Mouse (Mus musculus) midbrain, embryonic 11.5 days (tissue): ENCODE measurements at regions not wholly inside any gene's neighbourhood (a gene's known extent, or its start where the extent isn't known, plus 50 kb on each side); places are given as distances from the start of the nearest gene placed in this dataset.

Source experiments
- ATAC-seq: fragments of 200-750 bp; cut with Nextera tagmentation; 2 replicates; pipeline ENCODE4 v1.8.0; 2017; ENCODE audit warnings: moderate TSS enrichment, moderate library complexity; ENCODE audit not compliant: low FRiP score
- DNase-seq: peaks from one replicate; pipeline ENCODE4 v3.0.0; 2015; ENCODE audit warnings: low spot score; ENCODE audit errors: missing footprints
- H3K27ac ChIP-seq: fragments of 300-500 bp; sonication (generic); 2 replicates; pipeline ENCODE4 v1.5.1; 2014; ENCODE audit warnings: low read depth, low read length
- H3K27me3 ChIP-seq: fragments of 300-500 bp; sonication (generic); 2 replicates; pipeline ENCODE4 v1.6.1; 2014; ENCODE audit warnings: mild to moderate bottlenecking, low read length, moderate library complexity, mixed read lengths; ENCODE audit not compliant: control insufficient read depth, insufficient read depth
- H3K36me3 ChIP-seq: fragments of 300-500 bp; sonication (generic); 2 replicates; pipeline ENCODE4 v1.6.1; 2014; ENCODE audit warnings: mild to moderate bottlenecking, low read length, moderate library complexity, mixed read lengths; ENCODE audit not compliant: control insufficient read depth, insufficient read depth
- H3K4me1 ChIP-seq: fragments of 300-500 bp; sonication (generic); 2 replicates; pipeline ENCODE4 v1.6.1; 2014; ENCODE audit warnings: low read length; ENCODE audit not compliant: control insufficient read depth, insufficient read depth
- H3K4me2 ChIP-seq: fragments of 300-500 bp; sonication (generic); 2 replicates; pipeline ENCODE4 v1.6.1; 2014; ENCODE audit warnings: mild to moderate bottlenecking, moderate library complexity
- H3K4me3 ChIP-seq: fragments of 300-500 bp; sonication (generic); 2 replicates; pipeline ENCODE4 v1.5.1; 2014; ENCODE audit warnings: low read depth, low read length
- H3K9ac ChIP-seq: fragments of 300-500 bp; sonication (generic); 2 replicates; pipeline ENCODE4 v1.6.1; 2014; ENCODE audit warnings: low read length
- H3K9me3 ChIP-seq: fragments of 300-500 bp; sonication (generic); 2 replicates; pipeline ENCODE4 v1.6.1; 2016; ENCODE audit warnings: low read length; ENCODE audit not compliant: control insufficient read depth
- WGBS: fragments of 180-500 bp; shearing (Covaris S2); extraction: QIAGEN DNeasy Blood & Tissue Kit; methylation state at CpG from one replicate; pipeline ENCODE4 v1.1.7; 2014; 5-methylcytosine and 5-hydroxymethylcytosine counted together

DNA sequence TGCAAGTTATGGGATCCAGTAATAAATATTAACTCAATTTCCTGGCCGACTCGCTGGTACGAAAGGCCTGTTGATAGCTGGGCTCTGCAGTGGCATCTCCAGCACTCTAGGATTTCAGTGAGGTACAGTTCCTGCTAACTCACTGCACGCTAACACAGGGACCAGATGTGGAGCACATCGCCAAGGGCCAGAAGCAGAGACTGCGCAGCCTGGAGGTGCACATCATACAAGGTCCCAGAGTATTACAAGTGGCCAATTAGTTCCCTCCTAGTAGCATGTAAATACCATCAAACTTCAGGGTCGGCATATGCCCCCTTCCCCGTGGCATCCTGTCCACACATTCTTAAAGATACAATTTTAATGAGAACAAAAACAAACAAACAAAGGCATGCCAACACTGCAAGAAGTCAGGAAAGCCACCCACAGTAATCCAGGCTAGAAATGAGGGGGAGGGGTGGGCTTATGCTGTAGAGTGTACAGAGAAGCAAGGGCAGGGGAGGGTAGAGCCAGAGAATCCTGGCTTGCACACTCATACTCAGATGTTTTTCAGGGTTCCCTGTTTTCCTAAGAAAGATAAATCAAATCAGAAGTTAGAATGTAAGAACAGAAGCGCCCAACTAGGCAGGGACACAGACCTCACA lies 419.9 kb upstream of the Mctp2 start:
- H3K27me3 ChIP-seq, result no peaks in the 10 kb centered on the region
- DNase-seq (peak; percentile 80), ATAC-seq (no peak)
- no peak overlapping the region for H3K9ac ChIP-seq
- no peak overlapping the region for H3K27ac ChIP-seq
- H3K4me1 ChIP-seq, result no peaks in the 10 kb centered on the region
- 81% methylated on average over 9 of the region's 9 CpGs for WGBS
- no peaks in the 10 kb centered on the region for H3K9me3 ChIP-seq
- H3K4me2 ChIP-seq, result no peak overlapping the region
- no peaks in the 10 kb centered on the region for H3K36me3 ChIP-seq
- H3K4me3 ChIP-seq, result no peak overlapping the region

DNA sequence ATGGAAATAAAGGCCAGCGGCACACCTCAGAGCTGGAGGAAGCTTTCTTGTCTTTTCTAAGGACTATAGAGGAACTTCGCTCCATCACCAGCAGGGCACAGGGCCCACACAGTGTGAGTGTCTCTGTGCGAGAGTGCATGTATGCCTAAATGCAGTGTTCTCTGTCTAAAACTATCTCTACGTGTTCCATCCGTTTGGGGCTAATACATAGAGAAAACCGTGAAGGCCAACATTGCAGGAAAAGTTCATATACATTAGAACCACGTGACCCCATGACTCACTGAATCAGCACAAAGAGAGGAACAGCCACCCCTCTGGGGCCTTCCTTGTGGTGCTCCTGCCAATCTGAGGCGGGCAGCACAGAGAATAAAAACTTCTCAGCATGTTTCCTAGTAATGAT lies 431.4 kb upstream of the Mctp2 start:
- peak; percentile 93 for DNase-seq
- Histone ChIP-seq H3K4me1 (peaks cover 10% of the 10 kb centered on the region), H3K9me3 (no peaks in the 10 kb centered on the region), H3K9ac (no peak overlapping the region), H3K4me2 (no peak overlapping the region), H3K27me3 (peaks cover 3% of the 10 kb centered on the region; the same call in 1 of the 2 replicates), H3K36me3 (no peaks in the 10 kb centered on the region), H3K27ac (peak overlapping the region; percentile 40; the same call in 1 of the 2 replicates), H3K4me3 (no peak overlapping the region)
- ATAC-seq, result peak; percentile 91
- 54% methylated on average over 8 of the region's 8 CpGs for WGBS

DNA sequence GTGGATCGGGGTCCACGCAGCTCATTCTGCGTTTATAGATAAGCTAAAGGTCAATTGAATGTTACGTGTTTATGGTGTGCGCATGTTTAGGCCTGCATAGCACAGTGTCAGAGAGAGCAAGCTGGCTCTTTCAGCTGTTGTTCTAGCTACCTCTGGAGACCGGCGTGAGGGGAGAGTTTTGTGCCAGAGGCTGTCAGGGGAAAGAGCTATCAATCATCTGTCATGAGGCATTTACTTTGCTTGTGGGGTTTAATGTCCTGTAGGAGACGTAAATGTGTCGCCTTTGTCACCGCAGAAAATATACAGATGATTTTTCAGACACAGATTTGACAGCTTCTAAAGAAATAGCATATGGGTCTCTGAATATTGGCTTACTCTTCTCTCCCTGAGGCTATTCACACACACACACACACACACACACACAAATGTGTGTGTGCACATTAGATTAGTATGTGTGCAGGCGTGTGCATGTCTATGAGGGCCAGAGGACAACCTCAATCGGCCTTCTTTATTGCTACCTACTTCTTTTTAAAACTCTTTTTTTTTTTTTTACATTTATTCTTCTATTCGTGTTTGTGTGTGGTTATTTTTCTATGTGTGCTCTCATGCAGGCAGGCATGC lies 432.0 kb upstream of the Mctp2 start:
- Histone ChIP-seq H3K27me3 (peaks cover 3% of the 10 kb centered on the region; the same call in 1 of the 2 replicates), H3K9ac (no peak overlapping the region), H3K4me1 (peaks cover 10% of the 10 kb centered on the region), H3K36me3 (no peaks in the 10 kb centered on the region), H3K9me3 (no peaks in the 10 kb centered on the region), H3K4me2 (no peak overlapping the region), H3K4me3 (no peak overlapping the region), H3K27ac (peak overlapping the region; percentile 40; the same call in 1 of the 2 replicates)
- 61% methylated on average over 13 of the region's 13 CpGs for WGBS
- peak; percentile 75 for ATAC-seq
- no peak for DNase-seq

DNA sequence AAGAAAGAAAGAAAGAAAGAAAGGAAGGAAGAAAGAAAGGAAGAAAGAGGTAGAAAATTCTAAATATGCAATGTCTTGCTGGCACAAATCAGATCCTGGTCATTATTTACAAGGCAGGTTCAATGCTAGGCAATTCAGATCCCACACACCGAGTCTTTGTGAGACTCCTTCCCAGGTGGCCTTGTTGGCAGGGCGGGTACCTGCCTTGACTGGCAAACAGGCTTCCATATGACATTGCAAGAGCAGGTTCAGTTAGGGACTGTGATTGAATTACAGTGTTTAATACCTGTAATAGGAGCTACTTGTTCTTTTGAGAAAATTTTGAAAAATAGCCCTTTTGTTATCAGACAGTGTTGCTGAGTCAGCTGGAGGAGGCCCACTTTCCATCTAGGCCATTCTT lies 436.0 kb upstream of the Mctp2 start:
- Histone ChIP-seq H3K27ac (no peak overlapping the region), H3K27me3 (peaks cover 3% of the 10 kb centered on the region; the same call in 1 of the 2 replicates), H3K4me1 (peaks cover 10% of the 10 kb centered on the region), H3K4me3 (no peak overlapping the region), H3K4me2 (no peak overlapping the region), H3K9me3 (no peaks in the 10 kb centered on the region), H3K9ac (no peak overlapping the region), H3K36me3 (no peaks in the 10 kb centered on the region)
- DNase-seq (no peak), ATAC-seq (no peak)
- 88% methylated on average over 2 of the region's 2 CpGs for WGBS

DNA sequence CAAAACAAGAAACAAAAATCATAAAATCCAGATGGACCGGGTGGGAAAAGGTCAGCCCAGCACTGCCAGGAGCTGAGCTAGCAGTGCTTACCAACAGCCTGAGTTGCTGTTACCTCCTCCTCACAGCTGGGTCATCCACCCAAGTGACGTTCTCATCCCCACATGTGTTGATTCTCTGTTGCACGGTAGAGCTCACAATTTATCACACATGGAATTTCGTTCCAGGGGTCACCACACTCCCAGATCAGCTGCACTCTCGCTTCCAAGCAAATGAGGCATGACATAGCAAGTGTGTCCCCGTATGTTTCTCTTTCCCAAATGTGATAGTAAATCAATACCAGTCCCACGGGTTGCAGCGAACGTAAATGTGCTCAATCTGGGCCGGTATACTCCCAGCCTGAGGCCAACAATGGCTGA lies 445.1 kb upstream of the Mctp2 start:
- DNase-seq (no peak), ATAC-seq (no peak)
- no peak overlapping the region for H3K4me3 ChIP-seq
- H3K9me3 ChIP-seq, result no peaks in the 10 kb centered on the region
- WGBS, result 62% methylated on average over 10 of the region's 10 CpGs
- no peak overlapping the region for H3K27ac ChIP-seq
- H3K36me3 ChIP-seq, result no peaks in the 10 kb centered on the region
- H3K4me1 ChIP-seq, result peaks cover 7% of the 10 kb centered on the region
- H3K9ac ChIP-seq, result no peak overlapping the region
- H3K4me2 ChIP-seq, result no peak overlapping the region
- H3K27me3 ChIP-seq, result no peaks in the 10 kb centered on the region

DNA sequence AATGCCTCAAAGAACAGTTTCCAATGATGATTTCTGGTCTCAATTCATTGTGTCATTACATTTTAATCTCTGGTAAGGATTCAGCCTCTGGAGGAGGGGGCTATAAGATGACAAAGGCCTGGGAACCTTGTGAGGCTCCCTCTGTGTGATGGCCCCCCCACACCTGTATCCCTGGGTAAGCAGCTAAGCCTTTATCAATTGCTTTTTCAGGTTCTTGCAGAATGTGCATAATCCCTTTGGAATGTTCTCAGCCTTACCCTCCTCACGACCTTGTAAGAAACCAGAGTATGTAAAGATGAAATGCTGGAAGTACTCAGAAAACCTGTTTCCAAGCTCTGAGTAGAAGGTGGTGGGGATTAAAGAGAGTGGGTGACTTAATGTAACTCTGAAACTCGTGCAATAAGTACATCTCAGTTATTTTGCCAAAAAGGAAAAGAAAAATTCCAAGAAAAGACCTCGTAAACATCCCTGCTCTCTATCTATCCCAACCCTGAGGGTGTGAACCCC lies 446.7 kb upstream of the Mctp2 start:
- no peak for DNase-seq
- 50% methylated on average over 3 of the region's 3 CpGs for WGBS
- no peaks in the 10 kb centered on the region for H3K27me3 ChIP-seq
- H3K4me1 ChIP-seq, result peaks cover 7% of the 10 kb centered on the region
- no peaks in the 10 kb centered on the region for H3K36me3 ChIP-seq
- ATAC-seq, result no peak
- H3K9ac ChIP-seq, result no peak overlapping the region
- no peak overlapping the region for H3K4me2 ChIP-seq
- no peaks in the 10 kb centered on the region for H3K9me3 ChIP-seq
- H3K27ac ChIP-seq, result no peak overlapping the region
- no peak overlapping the region for H3K4me3 ChIP-seq

DNA sequence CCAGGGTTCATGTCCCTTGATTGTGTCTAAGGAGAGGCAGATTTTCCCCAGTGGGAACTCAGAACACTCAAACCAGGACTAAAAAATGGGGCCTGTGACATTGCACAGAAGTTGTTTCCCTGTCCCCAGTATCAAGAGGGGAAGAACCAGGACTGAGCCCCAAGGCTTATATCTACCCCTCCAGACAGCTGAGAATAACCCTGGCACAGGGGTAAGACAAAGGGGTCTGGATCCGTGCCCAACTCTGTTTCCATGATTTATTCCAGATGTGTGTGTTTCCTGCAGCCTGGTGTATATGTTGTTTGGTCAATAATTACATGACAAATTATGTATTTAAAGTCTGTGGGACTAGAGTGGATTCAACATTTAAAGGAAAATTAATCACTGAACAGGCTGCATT lies 456.3 kb upstream of the Mctp2 start:
- no peak for ATAC-seq
- H3K9ac ChIP-seq, result no peak overlapping the region
- DNase-seq, result no peak
- H3K4me3 ChIP-seq, result no peak overlapping the region
- H3K27me3 ChIP-seq, result no peaks in the 10 kb centered on the region
- H3K4me1 ChIP-seq, result no peaks in the 10 kb centered on the region
- H3K4me2 ChIP-seq, result no peak overlapping the region
- no peaks in the 10 kb centered on the region for H3K9me3 ChIP-seq
- 75% methylated on average over 1 of the region's 1 CpGs for WGBS
- no peaks in the 10 kb centered on the region for H3K36me3 ChIP-seq
- H3K27ac ChIP-seq, result no peak overlapping the region

DNA sequence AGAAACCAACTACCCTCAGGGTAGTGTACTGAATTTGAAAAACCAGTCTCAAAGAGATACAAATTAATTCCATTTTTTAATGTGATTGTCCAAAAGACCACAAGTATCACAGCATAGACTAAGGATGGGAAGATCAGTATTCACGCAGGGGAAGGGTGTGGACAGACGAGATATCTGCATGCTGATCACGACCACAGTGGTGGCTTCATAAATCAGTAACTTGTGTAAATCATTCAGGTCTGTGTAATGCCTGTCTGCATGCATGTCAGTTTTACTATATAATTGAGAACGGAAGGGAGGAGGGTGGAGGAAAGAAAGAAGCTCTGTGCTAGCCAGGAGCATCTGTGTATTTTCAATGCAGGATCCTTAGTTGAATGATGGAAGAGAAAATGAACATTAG lies 462.3 kb upstream of the Mctp2 start:
- no peaks in the 10 kb centered on the region for H3K9me3 ChIP-seq
- 85% methylated on average over 4 of the region's 4 CpGs for WGBS
- no peak overlapping the region for H3K27ac ChIP-seq
- no peak overlapping the region for H3K9ac ChIP-seq
- no peaks in the 10 kb centered on the region for H3K36me3 ChIP-seq
- no peak for ATAC-seq
- DNase-seq, result no peak
- H3K4me1 ChIP-seq, result no peaks in the 10 kb centered on the region
- H3K4me2 ChIP-seq, result no peak overlapping the region
- H3K4me3 ChIP-seq, result no peak overlapping the region
- H3K27me3 ChIP-seq, result no peaks in the 10 kb centered on the region

DNA sequence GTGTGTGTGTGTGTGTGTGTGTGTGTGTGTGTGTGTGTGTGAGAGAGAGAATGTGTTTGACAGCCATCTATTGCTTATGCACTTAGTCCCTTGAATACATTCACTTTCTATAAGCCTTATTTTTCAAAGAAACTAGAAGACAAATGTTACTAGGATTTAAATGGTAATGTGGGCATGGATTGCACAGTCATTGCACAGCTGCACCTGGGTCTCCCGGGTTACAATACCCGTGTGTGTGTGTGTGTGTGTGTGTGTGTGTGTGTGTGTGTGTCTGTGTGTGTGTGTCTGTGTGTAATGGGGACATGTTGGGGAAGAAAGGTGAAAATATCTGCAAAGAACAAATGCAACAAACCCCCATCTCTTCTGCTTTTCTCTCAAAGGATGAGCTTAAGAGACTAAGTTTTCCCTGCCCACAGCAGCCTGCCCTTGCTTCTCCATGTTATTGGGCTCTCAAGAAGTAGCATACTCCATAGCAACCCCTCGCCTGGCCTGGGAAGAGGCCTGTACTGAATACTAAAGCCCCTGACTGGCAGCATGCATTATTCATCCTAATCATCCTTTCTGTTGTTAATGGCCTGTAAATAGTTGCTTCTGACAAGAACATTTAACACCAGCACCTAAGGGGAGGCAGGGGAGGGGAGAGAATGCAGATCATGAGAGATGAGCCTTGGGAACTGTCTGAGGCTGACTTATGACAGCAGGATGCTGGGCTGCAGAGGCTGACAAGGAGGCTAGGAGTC lies 467.8 kb upstream of the Mctp2 start:
- Histone ChIP-seq H3K9me3 (no peaks in the 10 kb centered on the region), H3K9ac (no peak overlapping the region), H3K36me3 (no peaks in the 10 kb centered on the region), H3K27me3 (no peaks in the 10 kb centered on the region), H3K4me1 (peaks cover 3% of the 10 kb centered on the region), H3K27ac (peak overlapping the region; percentile 68), H3K4me2 (no peak overlapping the region), H3K4me3 (no peak overlapping the region)
- ATAC-seq (peak; percentile 97), DNase-seq (peak; percentile 93)
- 16% methylated on average over 3 of the region's 3 CpGs for WGBS
